Mouse (Mus musculus): ENCODE data around the gene Zbed6.
"Not testable (repeated sequence)": the region's sequence is repeated elsewhere in the genome, so short reads cannot be mapped to it uniquely, and the experiment has no call there.

Gene Zbed6

GRCm38 (mm10) chr1:133660466-133661202 is at the start of gene Zbed6:
Zbed6 (minus strand) TSS chr1:133660885.
- peak; percentile 86 for DNase-seq

GRCm38 (mm10) chr1:133709292-133709691 is 48.6 kb upstream of the Zbed6 start:
- DNase-seq: no peak

DNA sequence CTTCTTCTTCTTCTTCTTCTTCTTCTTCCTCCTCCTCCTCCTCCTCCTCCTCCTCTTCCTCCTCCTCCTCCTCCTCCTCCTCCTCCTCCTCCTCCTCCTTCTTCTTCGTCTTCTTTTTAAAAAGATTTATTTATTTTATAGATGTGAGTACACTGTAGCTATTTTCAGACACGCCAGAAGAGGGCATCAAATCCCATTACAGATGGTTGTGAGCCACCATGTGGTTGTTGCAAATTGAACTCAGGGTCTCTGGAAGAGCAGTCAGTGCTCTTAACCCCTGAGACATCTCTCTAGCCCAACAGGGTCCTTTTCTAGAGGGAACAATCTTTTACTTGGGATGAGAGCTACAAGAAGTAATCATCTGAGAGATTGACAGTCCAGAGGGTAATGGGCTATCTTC is 41.1 kb upstream of the Zbed6 start:
- DNase-seq: not testable (repeated sequence)

- DNase-seq: no peak
Observed at GRCm38 (mm10) chr1:133697935-133698620, 37.4 kb upstream of the Zbed6 start.

GRCm38 (mm10) chr1:133695901-133696300 is 35.2 kb upstream of the Zbed6 start:
- no peak for DNase-seq

- DNase-seq: no peak
Observed at GRCm38 (mm10) chr1:133694876-133695275, 34.2 kb upstream of the Zbed6 start.

DNA sequence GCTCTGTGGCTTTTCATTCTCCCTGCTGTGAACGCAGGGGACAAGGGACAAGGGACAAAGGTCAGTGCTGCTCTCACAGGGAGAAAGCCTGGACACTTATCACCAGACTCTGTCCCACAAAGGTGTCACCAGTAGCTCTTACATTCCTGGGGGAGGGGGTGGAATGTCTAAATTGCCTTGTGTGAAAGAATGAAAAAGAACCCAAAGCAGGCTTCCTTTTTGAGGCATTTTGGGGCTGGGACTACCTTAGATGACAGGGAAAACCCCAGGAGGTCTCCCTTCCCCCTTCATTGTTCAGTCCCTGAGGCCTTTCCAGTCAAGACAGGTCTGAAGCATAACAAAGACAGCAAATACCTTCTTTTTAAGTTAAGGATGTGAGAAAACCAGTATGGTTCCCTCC is 33.6 kb upstream of the Zbed6 start:
- no peak for DNase-seq

GRCm38 (mm10) chr1:133693536-133694114 is 32.9 kb upstream of the Zbed6 start:
- DNase-seq: no peak

DNA sequence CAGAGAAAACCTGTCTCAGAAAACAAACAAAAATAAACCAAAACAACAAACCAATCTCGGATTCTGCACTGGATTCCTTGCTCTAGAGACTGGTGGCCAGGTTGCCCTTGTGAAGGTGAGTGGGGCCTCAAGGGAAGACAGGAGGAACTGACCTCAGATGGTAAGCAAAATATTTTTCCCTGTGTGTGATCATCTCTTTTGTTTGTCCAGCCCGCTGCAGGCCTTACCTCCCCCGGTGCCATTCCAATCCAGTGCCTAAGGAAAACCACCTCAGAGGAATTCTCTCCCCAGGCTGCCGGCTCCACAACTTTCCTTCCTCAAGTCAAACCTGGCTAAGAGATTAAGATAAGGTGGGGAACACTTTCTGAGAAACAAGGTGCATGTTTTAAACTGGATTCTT is 31.5 kb upstream of the Zbed6 start:
- no peak for DNase-seq

GRCm38 (mm10) chr1:133691046-133691445 is 30.4 kb upstream of the Zbed6 start:
- DNase-seq: no peak

DNA sequence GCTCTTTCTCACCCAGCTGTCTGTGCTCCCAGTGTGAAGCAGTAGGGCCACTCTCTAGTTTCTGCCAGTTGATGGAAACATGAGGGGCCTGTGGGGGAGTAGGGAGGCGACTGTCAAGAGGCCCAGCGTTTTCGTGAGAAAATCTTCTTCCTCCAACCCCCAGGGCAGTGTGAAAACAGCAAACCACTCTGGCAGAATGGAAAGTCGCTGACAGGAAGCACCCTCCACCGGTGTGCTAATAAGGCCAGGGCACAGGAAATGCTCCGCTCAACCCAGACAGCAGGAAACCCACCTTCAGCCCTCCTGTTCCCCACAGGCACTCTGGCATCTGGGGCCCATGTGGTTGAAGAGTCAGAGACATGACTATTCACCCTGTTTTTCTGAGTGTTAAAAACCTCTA is 29.2 kb upstream of the Zbed6 start, which contains the start of gene Lax1:
Gene Lax1 (minus strand): TSS at position 212 of the 400 bp plus-strand sequence.
- no peak for DNase-seq

- no peak for DNase-seq
Observed at GRCm38 (mm10) chr1:133688301-133688700, 27.6 kb upstream of the Zbed6 start.

- DNase-seq: no peak
Observed at GRCm38 (mm10) chr1:133685749-133686519, 25.2 kb upstream of the Zbed6 start.

DNA sequence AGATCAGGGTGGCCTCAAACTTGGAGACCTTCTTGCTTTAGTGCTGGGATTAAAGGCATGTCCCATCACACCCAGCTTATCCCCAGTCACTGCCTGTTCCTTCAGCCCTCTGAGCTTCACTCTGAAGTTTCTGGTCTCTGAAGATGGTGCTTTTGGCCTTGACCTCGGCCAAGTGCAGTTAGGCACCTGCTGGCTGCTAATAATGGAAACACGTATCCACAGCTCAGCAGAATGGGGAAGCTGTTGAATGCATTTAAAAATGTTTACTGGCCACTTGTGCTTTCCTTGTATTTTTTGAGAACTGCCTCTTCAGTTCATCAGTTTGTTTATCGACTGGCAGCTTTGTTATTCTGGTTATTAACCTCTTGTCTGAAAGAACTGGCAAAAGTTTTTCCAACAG is 11.1 kb upstream of the Zbed6 start:
- DNase-seq: no peak

- no peak for DNase-seq
Observed at GRCm38 (mm10) chr1:133671266-133671665, 10.6 kb upstream of the Zbed6 start.

DNA sequence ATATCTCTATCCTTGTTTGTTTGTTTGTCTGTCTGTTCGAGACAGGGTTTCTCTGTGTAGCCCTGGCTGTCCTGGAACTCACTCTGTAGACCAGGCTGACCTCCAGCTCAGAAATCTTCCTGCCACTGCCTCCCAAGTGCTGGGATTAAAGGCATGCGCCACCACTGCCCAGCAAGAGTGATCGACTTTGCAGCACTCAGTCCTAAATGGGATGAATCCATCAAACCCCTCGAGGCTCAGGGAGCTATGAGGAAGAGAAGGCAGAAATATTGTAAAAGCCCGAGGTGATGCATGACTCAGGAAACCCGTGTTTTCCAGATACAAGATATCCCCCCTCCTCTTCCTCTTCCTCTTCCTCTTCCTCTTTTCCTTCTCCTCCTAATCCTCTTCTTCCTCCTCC is 10.1 kb upstream of the Zbed6 start:
- DNase-seq: no peak

GRCm38 (mm10) chr1:133670190-133670589 is 9.5 kb upstream of the Zbed6 start:
- DNase-seq: no peak

DNA sequence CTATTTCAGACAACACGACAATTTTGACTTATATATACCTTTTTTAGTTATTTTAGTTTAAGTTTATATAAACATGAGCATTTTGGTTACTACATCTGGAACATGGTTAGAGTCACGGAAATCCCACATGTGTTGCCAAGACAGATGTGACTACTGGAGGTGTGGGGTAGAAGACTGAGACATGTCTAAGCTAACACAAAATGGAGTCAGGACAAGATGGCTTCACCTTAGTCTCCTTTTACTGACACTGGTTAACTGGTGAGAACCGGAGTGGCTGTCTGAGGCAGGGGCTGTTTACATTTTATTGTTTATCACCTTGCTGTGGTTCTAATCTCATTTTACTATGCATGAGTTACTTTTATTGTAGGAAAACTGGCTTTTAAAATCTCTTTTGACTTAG is 7.9 kb upstream of the Zbed6 start:
- no peak for DNase-seq

- no peak for DNase-seq
Observed at GRCm38 (mm10) chr1:133667721-133668120, 7.0 kb upstream of the Zbed6 start.

DNA sequence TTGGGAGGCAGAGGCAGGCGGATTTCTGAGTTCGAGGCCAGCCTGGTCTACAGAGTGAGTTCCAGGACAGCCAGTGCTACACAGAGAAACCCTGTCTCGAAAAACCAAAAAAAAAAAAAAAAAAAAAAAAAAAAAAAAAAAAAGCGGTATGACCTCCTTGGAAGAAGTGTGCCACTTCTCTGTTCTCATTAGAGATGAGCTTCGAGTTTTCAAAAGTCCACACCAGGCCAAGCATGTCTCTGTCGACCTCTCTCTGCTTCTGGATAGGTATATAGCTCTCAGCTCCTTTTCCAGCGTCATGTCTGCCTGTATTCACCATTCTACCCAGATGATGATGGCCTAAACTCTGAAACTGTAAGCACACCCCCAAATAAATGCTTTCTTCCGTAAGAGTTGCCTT is 5.0 kb upstream of the Zbed6 start:
- not testable (repeated sequence) for DNase-seq

- no peak for DNase-seq
Observed at GRCm38 (mm10) chr1:133664203-133664970, 3.7 kb upstream of the Zbed6 start.

DNA sequence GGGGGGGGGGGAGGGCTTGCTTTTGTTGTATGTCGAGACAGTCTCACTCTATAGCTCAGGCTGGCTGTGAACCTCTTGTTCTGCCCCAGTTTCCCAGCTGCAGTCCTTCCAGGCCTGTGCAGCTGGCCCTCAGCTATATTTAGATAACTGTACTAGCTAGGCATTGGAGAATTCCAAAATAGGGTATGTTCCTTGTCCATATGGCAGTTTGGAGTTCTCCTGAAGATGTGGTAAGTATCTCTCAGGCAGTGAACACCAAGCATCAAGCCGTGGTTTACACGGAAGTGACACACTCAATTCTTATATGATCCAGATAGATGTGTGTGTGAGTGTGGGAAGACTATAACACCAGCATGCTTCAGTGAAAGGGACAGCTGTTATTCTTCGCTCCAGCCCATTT is 2.7 kb upstream of the Zbed6 start:
- DNase-seq: no peak

DNA sequence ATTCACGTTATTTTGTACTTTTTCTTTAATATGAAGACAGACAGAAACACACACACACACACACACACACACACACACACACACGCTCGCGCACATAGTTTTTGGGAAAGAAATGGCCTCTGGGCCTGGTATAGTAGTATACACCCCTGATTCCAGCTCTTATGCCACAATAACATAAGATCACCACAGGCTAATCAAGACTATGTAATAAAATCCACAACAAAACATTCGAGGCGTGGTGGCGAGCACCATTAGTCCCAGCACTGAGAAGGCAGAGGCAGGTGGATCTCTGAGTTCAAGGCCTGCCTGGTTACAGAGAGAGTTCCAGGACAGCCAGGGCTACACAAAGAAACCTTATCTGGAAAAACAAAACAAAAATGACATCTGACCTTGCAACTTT is 2.3 kb upstream of the Zbed6 start:
- no peak for DNase-seq

All from right cerebral cortex, postnatal 14 days (tissue).